Mouse (Mus musculus): ENCODE results near the gene Grb2.

DNA sequence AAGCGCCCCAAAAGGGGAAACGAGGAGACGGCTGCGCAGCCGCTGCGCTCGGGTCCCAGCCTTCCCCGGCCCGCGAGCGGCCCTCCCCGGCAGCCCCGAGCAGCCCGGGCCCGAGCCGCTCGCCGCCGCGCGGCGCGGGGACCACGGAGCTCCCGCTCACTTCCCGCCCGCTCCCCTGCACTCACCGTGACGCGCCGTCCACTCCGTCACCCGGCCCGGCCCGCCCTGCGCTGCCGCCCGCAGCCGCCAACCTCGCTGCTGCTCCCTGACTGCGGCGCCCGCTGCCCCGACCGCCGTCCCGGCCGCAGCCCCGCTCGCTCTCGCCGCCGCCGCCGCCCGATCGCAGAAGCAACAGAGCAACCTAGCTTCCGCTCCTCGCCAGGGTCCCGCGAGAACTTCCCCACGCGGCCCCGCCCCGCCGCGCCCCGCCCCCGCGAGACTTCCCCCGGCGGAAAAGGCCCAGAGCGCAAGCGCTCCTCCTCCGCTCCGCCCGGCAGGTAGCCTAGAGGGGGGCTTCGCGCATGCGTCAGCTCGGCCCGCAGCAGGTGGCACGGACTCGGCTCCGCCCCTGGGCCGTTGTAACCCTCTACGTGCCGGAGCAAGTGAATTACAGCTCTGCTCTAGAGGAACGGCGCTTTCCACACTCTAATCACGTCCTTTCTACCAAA is at the start of gene Grb2:
- TF ChIP-seq CTCF (IDR thresholded peaks at IDR 0.05; ENCODE audit: control insufficient read depth, insufficient read depth, insufficient read length) (no peak), MYOD1 (IDR thresholded peaks at IDR 0.05; ENCODE audit: control insufficient read depth, insufficient read length, low read depth) (peak; percentile 61), CEBPB (IDR thresholded peaks at IDR 0.05; ENCODE audit: low read depth) (no peak), MAX (IDR thresholded peaks at IDR 0.05) (no peak), FOSL1 (IDR thresholded peaks at IDR 0.05; ENCODE audit: insufficient read depth, low read length, poor library complexity, severe bottlenecking) (no peak)

All from C2C12 (cell line).